Mouse (Mus musculus): ENCODE results near the gene Rxfp1. TPM values are rescaled to one million over a fixed set of nuclear protein-coding genes. Genes with fewer than 3 reads are reported as not detected.

Rxfp1 gene
- polyA plus RNA-seq, 1 experiment from 2014 or later: not detected

GRCm38 (mm10) chr3:79682351-79683132 is 55.1 kb downstream of the Rxfp1 start:
- WGBS: 62% methylated on average over 14 of the region's 14 CpGs
- no peak for ATAC-seq (ENCODE audit: insufficient read depth, low FRiP score)
- H3K4me2 ChIP-seq (ENCODE audit: low read depth, low read length): no peak overlapping the region

GRCm38 (mm10) chr3:79676411-79676810 is 61.3 kb downstream of the Rxfp1 start:
- Histone ChIP-seq H3K4me3 (replicated peaks; ENCODE audit: low read length) (no peak overlapping the region), H3K27ac (ENCODE audit: low read length) (no peak overlapping the region), H3K9ac (ENCODE audit: low read length) (no peak overlapping the region), H3K4me2 (ENCODE audit: low read depth, low read length) (no peak overlapping the region), H3K27me3 (ENCODE audit: control insufficient read depth, insufficient read depth, low read length) (no peaks in the 10 kb centered on the region), H3K4me1 (ENCODE audit: control insufficient read depth, insufficient read depth, low read length) (no peaks in the 10 kb centered on the region), H3K36me3 (ENCODE audit: control insufficient read depth, insufficient read depth, low read length) (no peaks in the 10 kb centered on the region), H3K9me3 (replicated peaks; ENCODE audit: control insufficient read depth, low read length) (no peaks in the 10 kb centered on the region)
- 81% methylated on average over 3 of the region's 3 CpGs for WGBS
- ATAC-seq (ENCODE audit: insufficient read depth, low FRiP score): no peak

More at GRCm38 (mm10) chr3:79682351-79683132, 55.1 kb downstream of the Rxfp1 start:
- Histone ChIP-seq H3K4me3 (replicated peaks; ENCODE audit: low read length) (no peak overlapping the region), H3K9me3 (replicated peaks; ENCODE audit: control insufficient read depth, low read length) (peaks cover 1% of the 10 kb centered on the region; the same call in 1 of the 2 replicates), H3K4me1 (ENCODE audit: control insufficient read depth, insufficient read depth, low read length) (no peaks in the 10 kb centered on the region), H3K27me3 (ENCODE audit: control insufficient read depth, insufficient read depth, low read length) (no peaks in the 10 kb centered on the region), H3K36me3 (ENCODE audit: control insufficient read depth, insufficient read depth, low read length) (no peaks in the 10 kb centered on the region), H3K9ac (ENCODE audit: low read length) (no peak overlapping the region), H3K27ac (ENCODE audit: low read length) (no peak overlapping the region)

- Histone ChIP-seq H3K9me3 (replicated peaks; ENCODE audit: control insufficient read depth, low read length) (no peaks in the 10 kb centered on the region), H3K9ac (ENCODE audit: low read length) (no peak overlapping the region), H3K4me3 (replicated peaks; ENCODE audit: low read length) (no peak overlapping the region), H3K27me3 (ENCODE audit: control insufficient read depth, insufficient read depth, low read length) (no peaks in the 10 kb centered on the region), H3K27ac (ENCODE audit: low read length) (no peak overlapping the region), H3K4me2 (ENCODE audit: low read depth, low read length) (no peak overlapping the region), H3K4me1 (ENCODE audit: control insufficient read depth, insufficient read depth, low read length) (no peaks in the 10 kb centered on the region), H3K36me3 (ENCODE audit: control insufficient read depth, insufficient read depth, low read length) (no peaks in the 10 kb centered on the region)
- no peak for ATAC-seq (ENCODE audit: insufficient read depth, low FRiP score)
- WGBS: 77% methylated on average over 5 of the region's 5 CpGs
Observed at GRCm38 (mm10) chr3:79674641-79675040, 63.0 kb downstream of the Rxfp1 start.

GRCm38 (mm10) chr3:79673082-79673481 is 64.6 kb downstream of the Rxfp1 start:
- Histone ChIP-seq H3K27ac (ENCODE audit: low read length) (no peak overlapping the region), H3K4me1 (ENCODE audit: control insufficient read depth, insufficient read depth, low read length) (no peaks in the 10 kb centered on the region), H3K4me3 (replicated peaks; ENCODE audit: low read length) (no peak overlapping the region), H3K27me3 (ENCODE audit: control insufficient read depth, insufficient read depth, low read length) (no peaks in the 10 kb centered on the region), H3K36me3 (ENCODE audit: control insufficient read depth, insufficient read depth, low read length) (no peaks in the 10 kb centered on the region), H3K4me2 (ENCODE audit: low read depth, low read length) (no peak overlapping the region), H3K9me3 (replicated peaks; ENCODE audit: control insufficient read depth, low read length) (no peaks in the 10 kb centered on the region), H3K9ac (ENCODE audit: low read length) (no peak overlapping the region)
- 10% methylated on average over 4 of the region's 4 CpGs for WGBS
- ATAC-seq (ENCODE audit: insufficient read depth, low FRiP score): no peak

- Histone ChIP-seq H3K9me3 (replicated peaks; ENCODE audit: control insufficient read depth, low read length) (no peaks in the 10 kb centered on the region), H3K4me2 (ENCODE audit: low read depth, low read length) (no peak overlapping the region), H3K9ac (ENCODE audit: low read length) (no peak overlapping the region), H3K4me1 (ENCODE audit: control insufficient read depth, insufficient read depth, low read length) (no peaks in the 10 kb centered on the region), H3K27ac (ENCODE audit: low read length) (no peak overlapping the region), H3K27me3 (ENCODE audit: control insufficient read depth, insufficient read depth, low read length) (no peaks in the 10 kb centered on the region), H3K4me3 (replicated peaks; ENCODE audit: low read length) (no peak overlapping the region), H3K36me3 (ENCODE audit: control insufficient read depth, insufficient read depth, low read length) (no peaks in the 10 kb centered on the region)
- ATAC-seq (ENCODE audit: insufficient read depth, low FRiP score): no peak
- 74% methylated on average over 16 of the region's 16 CpGs for WGBS
Observed at GRCm38 (mm10) chr3:79672188-79672587, 65.5 kb downstream of the Rxfp1 start.

- H3K27ac ChIP-seq (ENCODE audit: low read length): no peak overlapping the region
- H3K9me3 ChIP-seq (replicated peaks; ENCODE audit: control insufficient read depth, low read length): no peaks in the 10 kb centered on the region
- H3K36me3 ChIP-seq (ENCODE audit: control insufficient read depth, insufficient read depth, low read length): no peaks in the 10 kb centered on the region
- H3K27me3 ChIP-seq (ENCODE audit: control insufficient read depth, insufficient read depth, low read length): no peaks in the 10 kb centered on the region
- 82% methylated on average over 7 of the region's 7 CpGs for WGBS
- no peaks in the 10 kb centered on the region for H3K4me1 ChIP-seq (ENCODE audit: control insufficient read depth, insufficient read depth, low read length)
- H3K4me2 ChIP-seq (ENCODE audit: low read depth, low read length): no peak overlapping the region
- no peak for ATAC-seq (ENCODE audit: insufficient read depth, low FRiP score)
- no peak overlapping the region for H3K4me3 ChIP-seq (replicated peaks; ENCODE audit: low read length)
- no peak overlapping the region for H3K9ac ChIP-seq (ENCODE audit: low read length)
Observed at GRCm38 (mm10) chr3:79670556-79670955, 67.1 kb downstream of the Rxfp1 start.

GRCm38 (mm10) chr3:79664787-79665408 is 72.8 kb downstream of the Rxfp1 start:
- no peaks in the 10 kb centered on the region for H3K4me1 ChIP-seq (ENCODE audit: control insufficient read depth, insufficient read depth, low read length)
- no peak overlapping the region for H3K4me2 ChIP-seq (ENCODE audit: low read depth, low read length)
- no peak overlapping the region for H3K27ac ChIP-seq (ENCODE audit: low read length)
- no peaks in the 10 kb centered on the region for H3K27me3 ChIP-seq (ENCODE audit: control insufficient read depth, insufficient read depth, low read length)
- H3K4me3 ChIP-seq (replicated peaks; ENCODE audit: low read length): no peak overlapping the region
- no peak overlapping the region for H3K9ac ChIP-seq (ENCODE audit: low read length)
- no peak for ATAC-seq (ENCODE audit: insufficient read depth, low FRiP score)
- WGBS: 36% methylated on average over 9 of the region's 9 CpGs
- no peaks in the 10 kb centered on the region for H3K9me3 ChIP-seq (replicated peaks; ENCODE audit: control insufficient read depth, low read length)
- H3K36me3 ChIP-seq (ENCODE audit: control insufficient read depth, insufficient read depth, low read length): no peaks in the 10 kb centered on the region

GRCm38 (mm10) chr3:79656682-79657081 is 81.0 kb downstream of the Rxfp1 start:
- Histone ChIP-seq H3K9me3 (replicated peaks; ENCODE audit: control insufficient read depth, low read length) (no peaks in the 10 kb centered on the region), H3K27ac (ENCODE audit: low read length) (no peak overlapping the region), H3K4me3 (replicated peaks; ENCODE audit: low read length) (no peak overlapping the region), H3K36me3 (ENCODE audit: control insufficient read depth, insufficient read depth, low read length) (no peaks in the 10 kb centered on the region), H3K4me1 (ENCODE audit: control insufficient read depth, insufficient read depth, low read length) (no peaks in the 10 kb centered on the region), H3K4me2 (ENCODE audit: low read depth, low read length) (no peak overlapping the region), H3K9ac (ENCODE audit: low read length) (no peak overlapping the region), H3K27me3 (ENCODE audit: control insufficient read depth, insufficient read depth, low read length) (no peaks in the 10 kb centered on the region)
- WGBS: 28% methylated on average over 5 of the region's 5 CpGs
- ATAC-seq (ENCODE audit: insufficient read depth, low FRiP score): no peak

GRCm38 (mm10) chr3:79652129-79652528 is 85.6 kb downstream of the Rxfp1 start:
- Histone ChIP-seq H3K9me3 (replicated peaks; ENCODE audit: control insufficient read depth, low read length) (no peaks in the 10 kb centered on the region), H3K4me1 (ENCODE audit: control insufficient read depth, insufficient read depth, low read length) (no peaks in the 10 kb centered on the region), H3K9ac (ENCODE audit: low read length) (no peak overlapping the region), H3K27me3 (ENCODE audit: control insufficient read depth, insufficient read depth, low read length) (no peaks in the 10 kb centered on the region), H3K4me2 (ENCODE audit: low read depth, low read length) (no peak overlapping the region), H3K27ac (ENCODE audit: low read length) (no peak overlapping the region), H3K4me3 (replicated peaks; ENCODE audit: low read length) (no peak overlapping the region), H3K36me3 (ENCODE audit: control insufficient read depth, insufficient read depth, low read length) (no peaks in the 10 kb centered on the region)
- ATAC-seq (ENCODE audit: insufficient read depth, low FRiP score): no peak
- WGBS: 80% methylated on average over 6 of the region's 6 CpGs

All from stomach, embryonic 16.5 days (tissue).